Mouse (Mus musculus): ENCODE measurements around the gene Brd4.
A peak's percentile ranks its signal among the peaks of the same experiment; 100 is the strongest.

The Brd4 gene

GRCm38 (mm10) chr17:32166687-32167086 lies 117.8 kb downstream of the Brd4 start, which contains the start of gene Notch3:
Notch3 (minus strand) TSS chr17:32166852.
- DNase-seq (ENCODE audit: low read depth): no peak

- peak; percentile 70 for DNase-seq (ENCODE audit: low read depth)
Observed at GRCm38 (mm10) chr17:32165803-32166595, 118.5 kb downstream of the Brd4 start.

DNA sequence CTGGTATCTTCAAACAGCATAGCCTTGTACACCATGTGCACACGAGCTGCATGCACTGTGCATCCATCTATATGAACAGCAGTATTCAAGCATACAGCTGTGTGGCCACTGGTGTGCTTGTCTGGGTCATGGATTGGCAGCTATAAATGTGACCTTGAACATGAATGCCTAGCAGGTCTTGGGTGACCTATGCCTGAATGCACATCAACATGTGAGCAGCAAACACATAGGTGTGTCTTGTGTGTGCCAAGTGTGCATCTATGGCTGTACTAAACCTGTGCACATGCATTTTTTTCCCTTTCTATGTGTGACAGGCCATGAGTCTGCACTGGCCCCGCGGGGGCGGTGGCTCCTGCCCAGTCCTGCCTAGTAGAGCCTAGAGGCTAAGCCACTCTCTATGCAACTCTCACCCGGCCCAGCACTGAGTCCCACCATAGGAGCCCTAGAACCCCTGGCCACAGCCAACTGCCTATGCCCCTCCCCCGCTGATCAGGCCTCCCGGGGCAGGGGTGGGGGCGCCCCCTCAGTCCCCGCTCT lies 119.2 kb downstream of the Brd4 start:
- DNase-seq (ENCODE audit: low read depth): no peak

GRCm38 (mm10) chr17:32164780-32165179 lies 119.7 kb downstream of the Brd4 start:
- DNase-seq (ENCODE audit: low read depth): no peak

GRCm38 (mm10) chr17:32163910-32164650 lies 120.4 kb downstream of the Brd4 start:
- no peak for DNase-seq (ENCODE audit: low read depth)

- DNase-seq (ENCODE audit: low read depth): no peak
Observed at GRCm38 (mm10) chr17:32162112-32162850, 122.2 kb downstream of the Brd4 start.

DNA sequence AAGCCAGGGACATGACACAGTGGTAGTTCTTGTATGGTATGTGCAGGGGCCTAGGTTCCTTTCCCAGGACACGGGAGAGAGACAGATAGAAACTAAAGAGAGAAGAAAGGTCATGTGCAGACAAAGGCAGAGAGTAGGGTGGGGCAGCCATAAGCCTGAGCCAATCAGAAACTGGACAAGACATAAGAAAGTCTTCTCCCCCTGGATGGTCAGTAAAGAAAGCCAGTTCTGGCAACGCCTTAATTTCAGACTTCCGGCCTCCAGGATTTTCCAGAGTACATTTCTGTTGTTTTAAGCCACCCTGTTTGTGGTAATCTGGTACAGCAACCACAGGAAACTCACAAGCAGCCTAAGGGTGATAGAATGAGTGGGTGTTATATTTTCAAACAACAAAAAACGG lies 123.6 kb downstream of the Brd4 start:
- DNase-seq (ENCODE audit: low read depth): no peak

GRCm38 (mm10) chr17:32158841-32159240 lies 125.7 kb downstream of the Brd4 start:
- DNase-seq (ENCODE audit: low read depth): no peak

- no peak for DNase-seq (ENCODE audit: low read depth)
Observed at GRCm38 (mm10) chr17:32146718-32147117, 137.8 kb downstream of the Brd4 start.

Data from NIH3T3 (cell line).